Mouse (Mus musculus): Measurements from ENCODE around the gene Pitx2.

DNA sequence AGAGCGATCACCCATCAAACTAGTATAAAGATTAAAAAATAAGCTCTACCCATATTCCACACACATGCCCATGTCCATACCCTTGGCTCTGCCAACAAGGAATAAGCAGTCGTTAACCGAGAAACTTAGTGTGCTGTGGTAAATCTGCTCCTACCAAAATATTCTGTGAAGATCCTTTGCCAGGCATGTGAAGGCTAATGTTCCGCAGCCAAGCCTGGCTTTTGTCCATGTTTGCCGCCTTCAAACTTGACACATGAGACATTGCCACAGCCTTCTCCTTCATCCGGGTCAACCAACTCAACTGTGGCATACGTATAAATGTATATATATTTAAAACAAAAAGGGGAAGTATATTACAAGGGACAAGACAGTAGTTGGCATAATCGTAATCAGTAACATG lies 34.0 kb upstream of the Pitx2 start:
- TF ChIP-seq CTCF (IDR thresholded peaks at IDR 0.05; ENCODE audit: low read depth) (no peak), EP300 (IDR thresholded peaks at IDR 0.05; ENCODE audit: low read depth) (no peak)

All from liver, postnatal 0 days (tissue).